Mouse (Mus musculus) testis, adult 2 months (tissue): ENCODE measurements around the gene Stfa2l1.
"Not testable (repeated sequence)": the region's sequence is repeated elsewhere in the genome, so short reads cannot be mapped to it uniquely, and the experiment has no call there.

Source experiments
- CTCF ChIP-seq: fragments of 200-500 bp; IDR thresholded peaks from 2 replicates; pipeline ENCODE4 v1.5.1; 2012; ENCODE audit warnings: low read depth, mild to moderate bottlenecking, inconsistent platforms, low read length, moderate library complexity; ENCODE audit not compliant: control insufficient read depth, insufficient read depth, insufficient replicate concordance
- POLR2A ChIP-seq: fragments of 200-500 bp; IDR thresholded peaks from 2 replicates; pipeline ENCODE4 v1.6.1; 2012; ENCODE audit warnings: low read depth, mild to moderate bottlenecking, inconsistent platforms, low read length, moderate library complexity; ENCODE audit not compliant: control insufficient read depth

DNA sequence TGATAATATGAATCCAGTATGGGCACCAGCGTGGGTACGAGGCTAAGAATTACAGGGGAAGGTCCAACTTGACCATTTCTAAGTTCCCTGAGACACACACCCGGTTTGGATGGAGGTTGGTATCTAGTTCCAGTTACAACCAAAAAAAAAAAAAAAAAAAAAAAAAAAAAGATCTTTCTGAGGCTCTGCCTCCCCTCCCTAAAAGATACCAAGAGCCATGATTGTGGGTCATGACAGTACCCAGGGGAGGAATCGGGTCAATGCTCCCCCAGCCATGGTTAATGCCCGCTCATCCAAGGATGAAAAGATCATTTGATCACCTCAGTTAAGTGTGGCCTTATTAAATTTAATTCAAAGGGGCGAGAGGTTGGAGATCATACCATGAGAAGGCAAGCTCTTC lies 40.9 kb upstream of the Stfa2l1 start:
- not testable (repeated sequence) for TF ChIP-seq POLR2A, CTCF
